Mouse (Mus musculus): ENCODE measurements around the gene Gusb. TPM values are rescaled to one million over a fixed set of nuclear protein-coding genes. Genes with fewer than 3 reads are reported as not detected.

Gusb gene
- 55.9 and 57.4 TPM in 2 replicates for polyA plus RNA-seq (2014; fragmentation: Nextera tagmentation; extraction: Ambion mirVana)

- Histone ChIP-seq H3K4me1 (ENCODE audit: control insufficient read depth, insufficient read depth, low read length) (peaks cover 7% of the 10 kb centered on the region), H3K9ac (ENCODE audit: low read length) (peak within 1 kb of the TSS; percentile 77), H3K9me3 (ENCODE audit: control insufficient read depth, low read length) (no peaks in the 10 kb centered on the region), H3K4me2 (ENCODE audit: low read depth, severe bottlenecking) (peak within 1 kb of the TSS; percentile 70), H3K4me3 (ENCODE audit: low read depth, low read length) (peak within 1 kb of the TSS; percentile 61), H3K27ac (replicated peaks; ENCODE audit: low read depth, low read length) (peak within 1 kb of the TSS; percentile 77), H3K27me3 (ENCODE audit: control insufficient read depth, insufficient read depth, low read length) (no peaks in the 10 kb centered on the region), H3K36me3 (ENCODE audit: control insufficient read depth, insufficient read depth, low read length) (no peaks in the 10 kb centered on the region; the same call in 1 of the 2 replicates)
- WGBS: under 1% methylated on average over 39 of the region's 39 CpGs
- peak; percentile 77 for ATAC-seq (ENCODE audit: insufficient number of reproducible peaks, low FRiP score, low TSS enrichment, low read depth)
- DNase-seq (ENCODE audit: low spot score): peak; percentile 87
These were observed at the start of gene Gusb for GRCm38 (mm10) chr5:130002301-130003146. Gene Gusb, minus strand, starts transcription at chr5:130003049.

GRCm38 (mm10) chr5:130052510-130052909, 49.7 kb upstream of the Gusb start:
- no peaks in the 10 kb centered on the region for H3K4me1 ChIP-seq (ENCODE audit: control insufficient read depth, insufficient read depth, low read length)
- peaks cover 4% of the 10 kb centered on the region; the same call in 1 of the 2 replicates for H3K36me3 ChIP-seq (ENCODE audit: control insufficient read depth, insufficient read depth, low read length)
- no peaks in the 10 kb centered on the region for H3K27me3 ChIP-seq (ENCODE audit: control insufficient read depth, insufficient read depth, low read length)
- DNase-seq (ENCODE audit: low spot score) (no peak), ATAC-seq (ENCODE audit: insufficient number of reproducible peaks, low FRiP score, low TSS enrichment, low read depth) (no peak)
- no peak overlapping the region for H3K4me3 ChIP-seq (ENCODE audit: low read depth, low read length)
- H3K27ac ChIP-seq (replicated peaks; ENCODE audit: low read depth, low read length): no peak overlapping the region
- H3K4me2 ChIP-seq (ENCODE audit: low read depth, severe bottlenecking): no peak overlapping the region
- WGBS: 84% methylated on average over 5 of the region's 5 CpGs
- no peaks in the 10 kb centered on the region for H3K9me3 ChIP-seq (ENCODE audit: control insufficient read depth, low read length)
- no peak overlapping the region for H3K9ac ChIP-seq (ENCODE audit: low read length)

DNA sequence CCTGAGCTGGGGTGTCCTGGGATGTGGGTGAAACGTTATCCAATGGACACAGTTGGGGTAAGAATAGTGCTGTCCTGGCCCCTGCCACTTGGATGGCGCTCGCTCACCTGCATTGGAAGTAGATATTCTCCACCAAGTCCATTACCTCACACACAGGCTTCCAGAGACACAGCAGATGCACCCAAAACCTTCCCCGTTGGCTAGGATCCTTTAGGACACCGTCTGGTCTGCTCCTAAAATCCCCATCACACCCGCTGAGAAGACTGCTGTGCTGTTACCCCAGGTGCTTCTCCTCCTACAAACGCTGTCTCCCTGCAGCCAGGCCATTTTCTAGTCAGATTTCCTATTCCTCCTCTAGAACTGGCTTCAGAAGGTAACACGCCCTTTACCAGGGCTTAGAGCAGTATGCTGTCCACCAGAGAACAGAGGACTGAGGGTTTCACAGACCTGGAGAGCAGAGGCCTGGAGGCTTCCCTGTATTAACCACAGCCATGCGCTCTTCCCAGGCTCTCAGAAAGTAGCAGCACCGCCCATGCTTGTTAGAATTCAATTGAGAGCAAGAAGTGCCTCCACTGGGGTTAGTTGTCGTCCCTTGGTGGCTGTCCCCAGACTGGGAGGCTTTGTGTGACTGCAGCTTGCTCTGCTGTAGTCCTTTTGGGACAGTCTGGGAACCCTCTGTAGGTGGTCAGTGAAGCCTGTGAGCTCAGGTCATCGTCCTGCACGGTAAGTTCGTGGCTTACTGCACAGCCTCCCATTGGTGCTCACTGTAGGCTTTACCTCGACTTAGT, 48.4 kb upstream of the Gusb start:
- ATAC-seq (ENCODE audit: insufficient number of reproducible peaks, low FRiP score, low TSS enrichment, low read depth) (no peak), DNase-seq (ENCODE audit: low spot score) (no peak)
- Histone ChIP-seq H3K4me1 (ENCODE audit: control insufficient read depth, insufficient read depth, low read length) (no peaks in the 10 kb centered on the region), H3K9me3 (ENCODE audit: control insufficient read depth, low read length) (no peaks in the 10 kb centered on the region), H3K9ac (ENCODE audit: low read length) (no peak overlapping the region), H3K27ac (replicated peaks; ENCODE audit: low read depth, low read length) (no peak overlapping the region), H3K4me2 (ENCODE audit: low read depth, severe bottlenecking) (no peak overlapping the region), H3K4me3 (ENCODE audit: low read depth, low read length) (no peak overlapping the region), H3K27me3 (ENCODE audit: control insufficient read depth, insufficient read depth, low read length) (no peaks in the 10 kb centered on the region), H3K36me3 (ENCODE audit: control insufficient read depth, insufficient read depth, low read length) (peaks cover 12% of the 10 kb centered on the region)
- 88% methylated on average over 15 of the region's 15 CpGs for WGBS

GRCm38 (mm10) chr5:130050416-130050815, 47.6 kb upstream of the Gusb start:
- no peak for DNase-seq (ENCODE audit: low spot score)
- Histone ChIP-seq H3K9me3 (ENCODE audit: control insufficient read depth, low read length) (no peaks in the 10 kb centered on the region), H3K4me3 (ENCODE audit: low read depth, low read length) (no peak overlapping the region), H3K9ac (ENCODE audit: low read length) (no peak overlapping the region), H3K36me3 (ENCODE audit: control insufficient read depth, insufficient read depth, low read length) (peaks cover 12% of the 10 kb centered on the region), H3K4me2 (ENCODE audit: low read depth, severe bottlenecking) (no peak overlapping the region), H3K27ac (replicated peaks; ENCODE audit: low read depth, low read length) (no peak overlapping the region), H3K27me3 (ENCODE audit: control insufficient read depth, insufficient read depth, low read length) (no peaks in the 10 kb centered on the region), H3K4me1 (ENCODE audit: control insufficient read depth, insufficient read depth, low read length) (no peaks in the 10 kb centered on the region)
- 73% methylated on average over 6 of the region's 6 CpGs for WGBS
- no peak for ATAC-seq (ENCODE audit: insufficient number of reproducible peaks, low FRiP score, low TSS enrichment, low read depth)

DNA sequence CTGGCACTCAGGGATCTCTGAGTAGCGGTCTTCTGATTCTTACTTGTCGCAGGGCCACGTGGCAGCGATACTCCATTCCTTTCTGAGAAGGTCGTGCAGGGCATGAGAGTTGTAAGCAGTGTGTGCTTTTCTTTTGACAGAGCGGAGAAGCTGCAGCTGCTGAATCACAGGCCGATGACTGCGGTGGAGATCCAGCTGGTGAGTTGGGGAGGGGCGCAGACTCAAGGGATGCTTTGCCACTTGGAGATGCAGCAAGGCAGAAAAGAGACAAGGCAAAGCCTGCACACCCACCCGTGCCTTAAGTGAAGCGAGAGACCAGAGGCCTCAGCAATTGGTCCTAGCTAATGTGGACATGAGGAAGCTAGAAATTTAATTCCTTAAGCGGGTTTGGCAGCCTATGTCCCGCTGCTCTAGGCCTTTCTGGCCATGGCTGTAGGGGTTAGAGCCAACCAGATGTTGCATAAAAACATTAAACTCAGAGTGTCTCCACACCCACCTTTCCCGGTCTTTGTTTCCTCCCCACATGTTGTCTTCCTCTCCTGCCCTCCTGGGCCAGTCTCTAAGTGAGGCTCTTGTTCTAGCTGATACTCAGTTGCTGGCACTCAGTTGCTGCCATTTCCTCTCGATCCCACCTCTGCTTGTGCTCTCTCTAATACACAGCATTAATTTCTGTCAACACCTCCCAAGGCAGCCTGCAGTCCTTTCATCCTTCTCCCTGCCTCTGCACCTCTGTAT, 46.1 kb upstream of the Gusb start:
- no peak overlapping the region for H3K9ac ChIP-seq (ENCODE audit: low read length)
- no peak overlapping the region for H3K27ac ChIP-seq (replicated peaks; ENCODE audit: low read depth, low read length)
- DNase-seq (ENCODE audit: low spot score) (no peak), ATAC-seq (ENCODE audit: insufficient number of reproducible peaks, low FRiP score, low TSS enrichment, low read depth) (no peak)
- no peak overlapping the region for H3K4me2 ChIP-seq (ENCODE audit: low read depth, severe bottlenecking)
- H3K36me3 ChIP-seq (ENCODE audit: control insufficient read depth, insufficient read depth, low read length): peaks cover 12% of the 10 kb centered on the region
- H3K27me3 ChIP-seq (ENCODE audit: control insufficient read depth, insufficient read depth, low read length): no peaks in the 10 kb centered on the region
- no peaks in the 10 kb centered on the region for H3K9me3 ChIP-seq (ENCODE audit: control insufficient read depth, low read length)
- H3K4me1 ChIP-seq (ENCODE audit: control insufficient read depth, insufficient read depth, low read length): no peaks in the 10 kb centered on the region
- WGBS: 92% methylated on average over 15 of the region's 15 CpGs
- no peak overlapping the region for H3K4me3 ChIP-seq (ENCODE audit: low read depth, low read length)

GRCm38 (mm10) chr5:130047013-130047412, 44.2 kb upstream of the Gusb start:
- WGBS: 80% methylated on average over 6 of the region's 6 CpGs
- no peak for ATAC-seq (ENCODE audit: insufficient number of reproducible peaks, low FRiP score, low TSS enrichment, low read depth)

DNA sequence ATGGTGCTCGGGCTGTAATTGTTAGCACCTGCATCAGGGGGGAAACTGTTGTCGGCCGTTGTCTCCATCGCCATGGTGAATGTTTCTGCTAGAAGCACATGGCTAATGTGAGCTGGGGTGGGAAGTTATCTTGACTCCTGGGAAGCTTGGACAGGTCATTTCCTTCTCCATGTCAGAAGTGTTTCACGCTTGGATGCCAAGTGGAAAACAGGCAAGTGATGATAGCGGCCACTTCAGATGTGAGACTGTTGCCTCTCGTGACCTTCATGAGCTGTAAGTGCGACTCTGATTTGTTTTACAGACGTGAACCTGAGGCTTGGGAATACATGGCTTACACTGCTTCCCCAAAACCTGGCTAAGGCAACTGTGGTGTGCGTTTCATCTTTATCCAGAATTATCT, 43.7 kb upstream of the Gusb start:
- Histone ChIP-seq H3K4me2 (ENCODE audit: low read depth, severe bottlenecking) (no peak overlapping the region), H3K9ac (ENCODE audit: low read length) (no peak overlapping the region), H3K4me1 (ENCODE audit: control insufficient read depth, insufficient read depth, low read length) (no peaks in the 10 kb centered on the region), H3K4me3 (ENCODE audit: low read depth, low read length) (no peak overlapping the region), H3K36me3 (ENCODE audit: control insufficient read depth, insufficient read depth, low read length) (peaks cover 19% of the 10 kb centered on the region), H3K27ac (replicated peaks; ENCODE audit: low read depth, low read length) (no peak overlapping the region), H3K9me3 (ENCODE audit: control insufficient read depth, low read length) (no peaks in the 10 kb centered on the region), H3K27me3 (ENCODE audit: control insufficient read depth, insufficient read depth, low read length) (no peaks in the 10 kb centered on the region)
- ATAC-seq (ENCODE audit: insufficient number of reproducible peaks, low FRiP score, low TSS enrichment, low read depth) (no peak), DNase-seq (ENCODE audit: low spot score) (no peak)
- 82% methylated on average over 10 of the region's 10 CpGs for WGBS

More at GRCm38 (mm10) chr5:130047013-130047412, 44.2 kb upstream of the Gusb start:
- H3K27me3 ChIP-seq (ENCODE audit: control insufficient read depth, insufficient read depth, low read length): no peaks in the 10 kb centered on the region
- no peak overlapping the region for H3K9ac ChIP-seq (ENCODE audit: low read length)
- H3K4me2 ChIP-seq (ENCODE audit: low read depth, severe bottlenecking): no peak overlapping the region
- no peak overlapping the region for H3K27ac ChIP-seq (replicated peaks; ENCODE audit: low read depth, low read length)
- no peak overlapping the region for H3K4me3 ChIP-seq (ENCODE audit: low read depth, low read length)
- H3K36me3 ChIP-seq (ENCODE audit: control insufficient read depth, insufficient read depth, low read length): peaks cover 19% of the 10 kb centered on the region
- DNase-seq (ENCODE audit: low spot score): no peak
- H3K4me1 ChIP-seq (ENCODE audit: control insufficient read depth, insufficient read depth, low read length): no peaks in the 10 kb centered on the region
- H3K9me3 ChIP-seq (ENCODE audit: control insufficient read depth, low read length): no peaks in the 10 kb centered on the region

- Histone ChIP-seq H3K36me3 (ENCODE audit: control insufficient read depth, insufficient read depth, low read length) (peaks cover 19% of the 10 kb centered on the region), H3K4me1 (ENCODE audit: control insufficient read depth, insufficient read depth, low read length) (no peaks in the 10 kb centered on the region), H3K4me3 (ENCODE audit: low read depth, low read length) (no peak overlapping the region), H3K27me3 (ENCODE audit: control insufficient read depth, insufficient read depth, low read length) (no peaks in the 10 kb centered on the region), H3K4me2 (ENCODE audit: low read depth, severe bottlenecking) (no peak overlapping the region), H3K27ac (replicated peaks; ENCODE audit: low read depth, low read length) (no peak overlapping the region), H3K9ac (ENCODE audit: low read length) (no peak overlapping the region), H3K9me3 (ENCODE audit: control insufficient read depth, low read length) (no peaks in the 10 kb centered on the region)
- 91% methylated on average over 7 of the region's 7 CpGs for WGBS
- DNase-seq (ENCODE audit: low spot score) (no peak), ATAC-seq (ENCODE audit: insufficient number of reproducible peaks, low FRiP score, low TSS enrichment, low read depth) (no peak)
These were observed 43.3 kb upstream of the Gusb start for GRCm38 (mm10) chr5:130046100-130046499.

Measured in limb, embryonic 11.5 days (tissue).